Mouse (Mus musculus): ENCODE results near the gene Rgl2.
A peak's percentile ranks its signal among the peaks of the same experiment; 100 is the strongest.
"Not testable (repeated sequence)": the region's sequence is repeated elsewhere in the genome, so short reads cannot be mapped to it uniquely, and the experiment has no call there.

The Rgl2 gene

DNA sequence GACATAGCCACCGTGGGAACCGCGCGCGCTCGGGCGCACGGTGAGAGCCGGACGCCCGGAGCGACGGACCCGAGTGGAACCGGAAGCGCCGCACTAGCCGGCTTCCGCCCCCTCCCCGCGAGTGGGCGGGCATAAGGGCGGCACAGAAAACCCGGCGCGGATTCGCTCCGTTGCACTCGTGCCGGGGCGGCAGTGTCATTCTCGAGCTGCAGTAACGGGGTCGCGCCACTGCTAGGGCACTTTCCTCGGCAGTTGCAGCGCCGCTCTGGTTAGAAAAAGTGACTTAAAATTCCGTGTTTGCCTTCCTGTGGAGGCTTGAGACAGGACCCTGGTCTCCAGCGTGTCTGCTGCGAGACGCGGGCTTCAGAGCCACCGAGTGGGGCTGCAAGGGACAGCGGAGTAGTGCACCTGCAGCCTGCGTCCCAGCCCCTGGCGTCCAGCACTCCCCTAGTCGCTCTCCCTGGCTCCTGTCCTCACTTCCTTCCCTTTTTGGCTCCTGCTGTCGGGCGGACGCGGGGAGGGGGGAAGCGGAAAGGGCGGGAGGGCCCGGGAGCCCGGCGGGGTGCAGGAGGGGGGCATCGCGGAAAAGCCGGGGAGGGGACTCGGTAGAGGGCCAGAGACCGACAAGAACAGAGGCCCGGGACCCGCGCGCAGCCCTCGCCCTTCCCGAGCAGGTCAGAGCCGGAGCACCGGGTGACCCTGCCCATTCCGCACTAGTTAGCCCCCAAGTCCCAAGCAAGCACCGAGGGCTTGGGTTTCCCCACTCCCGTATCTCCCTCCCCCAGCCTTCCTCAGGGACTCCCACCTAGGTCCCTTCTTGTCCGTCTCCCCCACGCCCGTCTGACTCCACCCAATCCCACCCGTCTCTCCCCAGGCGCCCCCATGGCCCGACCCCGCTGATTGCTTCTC lies at the start of gene Rgl2:
Gene Rgl2 (plus strand): TSS at position 173 of the 909 bp plus-strand sequence.
- H3K27me3 ChIP-seq (ENCODE audit: control insufficient read depth, insufficient read depth, low read length, poor library complexity, severe bottlenecking), result no peaks in the 10 kb centered on the region
- peak; percentile 95 for DNase-seq (ENCODE audit: low read depth, low spot score)
- H3K36me3 ChIP-seq (ENCODE audit: control insufficient read depth, insufficient read depth, low read length, poor library complexity, severe bottlenecking), result peaks cover 18% of the 10 kb centered on the region

DNA sequence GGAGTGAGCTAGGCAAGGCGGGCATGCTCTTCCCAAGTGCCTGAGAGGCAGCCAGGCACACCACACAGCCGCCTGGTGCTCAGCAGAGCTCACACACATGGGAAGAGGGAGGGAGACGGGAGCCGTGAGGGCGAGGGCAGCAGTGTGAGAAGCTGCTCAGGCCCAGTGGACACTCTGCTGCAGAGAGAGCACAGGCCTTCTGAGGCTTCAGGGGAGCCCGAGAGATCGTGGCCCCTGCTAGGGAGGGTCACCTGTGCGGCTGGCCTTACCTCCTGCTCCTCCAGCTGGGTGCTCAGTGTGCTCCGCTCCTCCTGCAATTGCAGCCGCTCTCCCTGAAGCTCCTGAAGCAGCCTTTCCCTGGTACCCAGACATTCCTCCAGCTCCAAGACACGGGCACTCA lies 45.0 kb upstream of the Rgl2 start:
- not testable (repeated sequence) for DNase-seq (ENCODE audit: low read depth, low spot score); H3K36me3 ChIP-seq (ENCODE audit: control insufficient read depth, insufficient read depth, low read length, poor library complexity, severe bottlenecking); H3K27me3 ChIP-seq (ENCODE audit: control insufficient read depth, insufficient read depth, low read length, poor library complexity, severe bottlenecking)

DNA sequence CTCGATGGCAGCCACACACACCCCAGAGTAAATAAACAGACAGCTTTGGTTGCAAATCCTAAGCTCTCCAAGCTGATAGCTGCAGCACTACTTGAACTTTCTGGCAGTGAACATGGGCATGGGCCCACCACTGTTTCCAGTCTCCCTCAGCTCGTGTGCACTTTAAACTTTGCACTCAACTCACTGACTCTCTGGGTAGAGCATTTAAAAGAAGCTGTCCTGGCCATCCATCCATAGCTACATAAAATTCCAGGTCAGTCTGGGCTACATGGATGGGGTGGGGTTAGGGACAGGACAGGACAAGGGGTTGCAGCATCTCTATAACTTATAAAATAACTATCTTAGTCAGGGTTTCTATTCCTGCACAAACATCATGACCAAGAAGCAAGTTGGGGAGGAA lies 41.5 kb upstream of the Rgl2 start:
- not testable (repeated sequence) for H3K27me3 ChIP-seq (ENCODE audit: control insufficient read depth, insufficient read depth, low read length, poor library complexity, severe bottlenecking); H3K36me3 ChIP-seq (ENCODE audit: control insufficient read depth, insufficient read depth, low read length, poor library complexity, severe bottlenecking); DNase-seq (ENCODE audit: low read depth, low spot score)

DNA sequence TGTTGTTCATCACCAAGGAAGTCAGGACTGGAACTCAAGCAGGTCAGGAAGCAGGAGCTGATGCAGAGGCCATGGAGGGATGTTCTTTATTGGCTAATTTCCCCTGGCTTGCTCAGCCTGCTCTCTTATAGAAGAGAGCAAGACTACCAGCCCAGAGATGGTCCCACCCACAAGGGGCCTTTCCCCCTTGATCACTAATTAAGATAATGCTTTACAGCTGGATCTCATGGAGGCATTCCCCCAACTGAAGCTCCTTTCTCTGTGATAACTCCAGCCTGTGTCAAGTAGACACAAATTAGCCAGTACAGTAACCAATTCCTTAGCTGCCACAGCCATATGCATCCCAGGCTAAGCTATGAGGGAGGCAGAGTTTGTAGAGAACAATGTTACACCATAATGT lies 41.1 kb upstream of the Rgl2 start:
- not testable (repeated sequence) for H3K36me3 ChIP-seq (ENCODE audit: control insufficient read depth, insufficient read depth, low read length, poor library complexity, severe bottlenecking); H3K27me3 ChIP-seq (ENCODE audit: control insufficient read depth, insufficient read depth, low read length, poor library complexity, severe bottlenecking); DNase-seq (ENCODE audit: low read depth, low spot score)

DNA sequence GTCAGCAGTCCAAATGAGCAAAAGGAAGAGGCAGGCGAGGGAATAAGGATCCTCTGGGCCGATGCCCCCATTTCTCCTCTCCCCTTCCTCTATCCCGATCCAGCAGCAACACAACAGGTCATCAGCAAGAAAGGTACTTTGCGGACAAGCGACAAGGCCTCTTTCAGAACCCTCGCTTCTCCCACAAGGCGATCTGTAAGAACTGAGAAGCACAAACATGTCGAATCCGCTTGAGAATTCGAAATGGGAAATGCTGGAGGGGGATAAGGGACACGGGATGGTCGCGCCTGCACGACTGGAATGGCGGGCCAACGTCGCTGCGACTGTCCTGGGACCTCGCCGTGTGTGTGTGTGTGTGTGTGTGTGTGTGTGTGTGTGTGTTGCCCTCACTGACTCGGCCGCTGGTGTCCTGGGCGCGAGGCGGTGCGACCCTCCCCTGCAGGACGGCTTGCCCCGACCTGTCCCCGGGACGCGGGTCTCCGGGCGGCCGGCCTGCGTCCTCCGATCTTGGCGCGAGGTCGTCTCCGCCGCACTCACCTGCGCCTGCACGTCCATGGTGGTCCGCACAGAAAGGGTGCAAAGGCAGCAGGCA lies 39.3 kb upstream of the Rgl2 start:
- not testable (repeated sequence) for H3K27me3 ChIP-seq (ENCODE audit: control insufficient read depth, insufficient read depth, low read length, poor library complexity, severe bottlenecking); H3K36me3 ChIP-seq (ENCODE audit: control insufficient read depth, insufficient read depth, low read length, poor library complexity, severe bottlenecking); DNase-seq (ENCODE audit: low read depth, low spot score)

DNA sequence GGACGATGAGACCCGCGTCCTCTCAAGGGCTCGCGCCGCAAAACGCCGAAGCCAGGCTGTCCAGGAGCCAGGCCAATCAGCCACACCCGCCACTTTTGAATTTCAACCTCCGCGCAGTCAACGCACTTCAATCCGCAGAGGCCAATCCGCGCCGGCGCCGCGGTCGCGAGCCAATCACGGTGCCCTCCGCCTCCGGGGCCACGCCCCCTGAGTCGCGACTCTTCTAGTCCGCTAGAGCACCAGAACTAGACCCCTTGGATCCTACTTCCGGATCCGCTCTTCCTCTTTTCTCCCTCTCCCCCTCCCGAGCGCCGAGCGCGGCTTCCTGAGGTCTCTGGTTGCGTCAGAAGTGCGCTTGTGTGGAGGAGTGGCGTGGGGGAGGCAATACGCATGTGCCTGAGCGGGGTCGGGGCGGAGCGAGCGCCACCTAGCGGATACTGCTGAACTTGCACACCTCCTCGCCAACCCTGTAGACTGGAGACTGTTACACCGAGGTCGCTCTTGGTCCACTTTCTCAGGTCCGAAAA lies 38.7 kb upstream of the Rgl2 start, which contains the start of gene Kifc1:
Gene Kifc1 (minus strand): TSS at position 129 of the 527 bp plus-strand sequence.
- peak; percentile 100 for DNase-seq (ENCODE audit: low read depth, low spot score)
- Histone ChIP-seq H3K27me3 (ENCODE audit: control insufficient read depth, insufficient read depth, low read length, poor library complexity, severe bottlenecking) (no peaks in the 10 kb centered on the region), H3K36me3 (ENCODE audit: control insufficient read depth, insufficient read depth, low read length, poor library complexity, severe bottlenecking) (no peaks in the 10 kb centered on the region)

DNA sequence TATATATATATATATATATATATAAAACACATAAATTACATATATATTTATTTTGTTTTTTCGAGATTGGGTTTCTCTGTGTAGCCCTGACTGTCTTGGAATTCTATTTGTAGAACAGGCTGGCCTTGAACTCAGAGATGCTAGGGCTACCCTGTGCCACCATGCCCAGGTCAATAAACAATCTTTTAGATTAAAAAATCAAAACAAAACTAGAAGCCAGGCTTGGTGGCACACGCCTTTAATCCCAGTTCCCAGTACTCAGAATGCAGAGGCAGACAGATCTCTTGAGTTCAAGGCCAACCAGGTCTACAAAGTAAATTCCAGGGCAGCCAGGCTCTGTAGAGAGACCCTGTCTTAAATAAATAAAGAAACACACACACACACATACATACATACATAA lies 38.0 kb upstream of the Rgl2 start:
- Histone ChIP-seq H3K36me3 (ENCODE audit: control insufficient read depth, insufficient read depth, low read length, poor library complexity, severe bottlenecking) (no peaks in the 10 kb centered on the region), H3K27me3 (ENCODE audit: control insufficient read depth, insufficient read depth, low read length, poor library complexity, severe bottlenecking) (no peaks in the 10 kb centered on the region)
- no peak for DNase-seq (ENCODE audit: low read depth, low spot score)

DNA sequence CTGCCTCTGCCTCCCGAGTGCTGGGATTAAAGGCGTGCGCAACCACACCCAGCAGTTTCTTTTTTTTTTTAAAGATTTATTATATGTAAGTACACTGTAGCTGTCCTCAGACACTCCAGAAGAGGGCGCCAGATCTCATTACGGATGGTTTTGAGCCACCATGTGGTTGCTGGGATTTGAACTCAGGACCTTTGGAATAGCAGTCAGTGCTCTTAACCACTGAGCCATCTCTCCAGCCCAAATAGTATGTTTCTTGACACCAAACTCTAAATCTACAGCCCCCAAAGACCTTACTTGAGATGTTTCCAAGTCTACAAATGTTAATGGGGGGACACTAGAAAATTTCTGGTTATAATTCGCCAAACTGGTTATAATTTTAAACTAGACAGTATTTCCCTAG lies 37.5 kb upstream of the Rgl2 start:
- H3K27me3 ChIP-seq (ENCODE audit: control insufficient read depth, insufficient read depth, low read length, poor library complexity, severe bottlenecking); DNase-seq (ENCODE audit: low read depth, low spot score); H3K36me3 ChIP-seq (ENCODE audit: control insufficient read depth, insufficient read depth, low read length, poor library complexity, severe bottlenecking): not testable (repeated sequence)

DNA sequence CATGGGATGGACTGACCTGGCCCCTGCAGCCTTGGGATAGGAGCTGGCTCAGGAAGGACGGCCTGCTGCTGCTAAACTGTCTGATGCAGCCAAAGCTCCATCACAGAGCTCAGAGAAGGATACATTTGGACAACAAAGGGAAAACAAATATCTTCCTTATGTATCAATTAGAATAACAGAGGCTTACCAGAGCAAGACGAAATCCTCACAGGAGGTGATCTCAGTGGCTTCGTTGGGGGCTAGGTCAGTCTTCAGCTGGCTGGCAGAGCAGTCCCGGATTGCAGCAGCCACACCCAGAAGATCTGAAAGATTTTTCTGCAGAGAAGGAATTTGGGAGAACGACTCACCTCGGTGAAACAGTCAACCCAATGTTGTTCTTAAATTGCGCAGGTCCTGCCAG lies 36.9 kb upstream of the Rgl2 start:
- Histone ChIP-seq H3K27me3 (ENCODE audit: control insufficient read depth, insufficient read depth, low read length, poor library complexity, severe bottlenecking) (no peaks in the 10 kb centered on the region), H3K36me3 (ENCODE audit: control insufficient read depth, insufficient read depth, low read length, poor library complexity, severe bottlenecking) (no peaks in the 10 kb centered on the region)
- DNase-seq (ENCODE audit: low read depth, low spot score), result no peak

DNA sequence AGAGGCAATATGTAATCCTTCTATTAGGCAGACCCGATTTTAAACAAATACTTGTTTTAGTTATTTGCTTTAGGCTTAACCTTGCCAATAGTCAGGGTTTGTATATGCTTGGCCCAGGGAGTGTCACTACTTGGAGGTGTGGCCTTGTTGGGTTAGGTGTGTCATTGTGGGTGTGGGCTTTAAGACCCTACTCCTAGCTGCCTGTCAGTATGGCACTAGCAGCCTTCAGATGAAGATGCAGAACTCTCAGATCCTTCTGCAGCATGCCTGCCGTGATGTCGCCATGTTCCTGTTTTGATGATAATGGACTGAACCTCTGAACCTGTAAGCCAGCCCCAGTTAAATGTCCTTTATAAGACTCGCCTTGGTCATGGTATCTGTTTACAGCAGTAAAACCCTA lies 36.3 kb upstream of the Rgl2 start:
- DNase-seq (ENCODE audit: low read depth, low spot score); H3K27me3 ChIP-seq (ENCODE audit: control insufficient read depth, insufficient read depth, low read length, poor library complexity, severe bottlenecking); H3K36me3 ChIP-seq (ENCODE audit: control insufficient read depth, insufficient read depth, low read length, poor library complexity, severe bottlenecking): not testable (repeated sequence)

DNA sequence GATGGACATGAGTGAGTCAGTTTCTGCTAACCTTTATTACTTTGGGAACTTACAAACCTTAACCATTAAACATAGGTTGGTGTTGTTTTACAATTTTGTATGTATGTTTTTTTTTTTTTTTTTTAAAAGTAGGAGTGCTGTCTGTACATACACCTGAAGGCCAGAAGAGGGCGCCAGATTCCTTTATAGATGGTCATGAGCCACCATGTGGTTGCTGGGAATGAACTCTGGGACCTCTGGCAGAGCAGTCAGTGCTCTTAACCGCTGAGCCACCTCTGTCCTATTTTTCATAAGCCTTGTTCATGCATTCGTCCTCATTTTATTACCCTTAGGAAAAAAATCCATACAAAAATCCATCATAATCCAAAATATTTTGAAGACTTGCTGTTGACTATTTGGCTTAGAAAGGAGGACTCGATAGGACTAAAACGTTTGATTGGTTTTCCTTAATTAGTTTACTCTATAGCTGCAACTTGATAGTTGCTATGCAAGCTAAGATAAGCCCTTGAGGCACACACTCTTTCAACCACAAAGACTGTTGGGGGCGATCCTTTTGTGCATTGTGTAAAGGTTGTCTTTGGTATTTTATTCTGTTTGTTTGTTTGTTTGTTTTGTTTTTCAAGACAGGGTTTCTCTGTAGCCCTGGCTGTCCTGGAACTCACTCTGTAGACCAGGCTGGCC lies 32.1 kb upstream of the Rgl2 start:
- peak; percentile 90 for DNase-seq (ENCODE audit: low read depth, low spot score)
- no peaks in the 10 kb centered on the region for H3K27me3 ChIP-seq (ENCODE audit: control insufficient read depth, insufficient read depth, low read length, poor library complexity, severe bottlenecking)
- H3K36me3 ChIP-seq (ENCODE audit: control insufficient read depth, insufficient read depth, low read length, poor library complexity, severe bottlenecking), result no peaks in the 10 kb centered on the region

DNA sequence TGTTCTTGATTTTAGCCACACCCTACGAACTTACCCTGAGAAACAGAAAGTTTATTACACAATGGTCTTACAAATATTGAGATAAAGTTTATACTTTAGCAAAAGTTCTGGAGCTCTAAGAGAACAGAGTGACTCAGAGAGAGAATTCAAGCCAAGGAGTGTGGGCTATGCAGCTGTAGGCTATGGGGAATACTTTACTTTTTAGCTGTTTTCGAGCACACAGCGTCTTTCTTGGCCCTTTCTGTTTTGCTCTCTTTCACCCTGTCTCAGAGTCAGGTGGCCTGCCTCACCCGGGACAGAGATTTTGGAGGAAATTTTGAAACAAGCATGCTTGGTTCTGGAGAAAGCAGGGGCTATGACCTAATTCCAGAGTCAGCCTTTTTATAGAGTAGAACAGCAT lies 31.1 kb upstream of the Rgl2 start:
- not testable (repeated sequence) for DNase-seq (ENCODE audit: low read depth, low spot score); H3K36me3 ChIP-seq (ENCODE audit: control insufficient read depth, insufficient read depth, low read length, poor library complexity, severe bottlenecking); H3K27me3 ChIP-seq (ENCODE audit: control insufficient read depth, insufficient read depth, low read length, poor library complexity, severe bottlenecking)

DNA sequence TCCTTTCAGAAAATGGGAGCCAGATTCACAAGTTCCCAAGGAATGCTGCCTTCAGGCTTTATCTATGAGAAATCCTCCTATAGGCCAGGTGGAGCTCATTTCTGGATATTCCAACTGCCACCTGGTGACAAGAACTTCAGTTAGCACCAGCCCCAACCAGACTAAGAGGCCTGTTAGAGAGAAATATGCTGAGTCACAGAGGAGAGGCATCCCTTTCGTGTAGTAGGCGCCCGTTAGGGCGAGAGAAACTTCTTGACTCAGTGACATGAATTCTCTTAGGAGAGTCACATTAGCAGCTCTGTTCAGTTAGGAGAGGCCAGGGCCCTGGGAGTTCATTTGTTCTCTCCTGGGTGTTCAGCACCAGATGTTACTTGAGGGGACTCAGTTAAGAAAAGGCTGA lies 29.7 kb upstream of the Rgl2 start:
- H3K27me3 ChIP-seq (ENCODE audit: control insufficient read depth, insufficient read depth, low read length, poor library complexity, severe bottlenecking), result no peaks in the 10 kb centered on the region
- no peaks in the 10 kb centered on the region for H3K36me3 ChIP-seq (ENCODE audit: control insufficient read depth, insufficient read depth, low read length, poor library complexity, severe bottlenecking)
- no peak for DNase-seq (ENCODE audit: low read depth, low spot score)

DNA sequence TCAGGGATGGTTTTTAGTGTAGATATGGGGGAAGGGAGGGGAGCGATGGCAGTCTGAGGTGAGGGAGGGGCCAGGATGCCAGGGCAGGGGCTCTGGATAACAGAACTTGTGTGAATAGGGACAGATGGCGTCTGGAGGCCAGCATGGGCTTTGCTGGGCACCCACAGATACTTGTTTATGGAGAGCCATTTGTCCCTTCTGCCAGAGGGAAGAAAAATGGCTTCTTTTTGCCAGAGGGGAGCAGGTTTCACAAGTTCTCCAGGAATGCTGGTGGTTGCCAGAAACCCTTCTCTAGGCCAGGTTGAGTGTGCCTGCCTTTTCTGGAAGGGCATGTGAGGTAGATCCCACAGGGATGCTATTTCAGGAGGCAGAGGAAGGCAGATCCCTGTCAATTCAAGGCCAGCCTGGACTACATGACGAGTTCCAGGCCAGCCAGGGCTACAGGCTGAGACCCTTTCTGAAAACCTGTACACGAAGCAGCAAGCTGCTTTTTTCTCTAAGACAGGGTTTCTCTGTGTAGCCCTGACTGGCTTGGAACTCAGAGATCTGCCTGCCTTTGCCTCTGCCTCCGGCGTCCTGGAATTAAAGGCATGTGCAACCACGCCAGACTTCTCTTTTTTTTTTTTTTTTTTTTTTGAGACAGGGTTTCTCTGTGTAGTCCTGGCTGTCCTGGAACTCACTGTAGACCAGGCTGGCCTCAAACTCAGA lies 28.9 kb upstream of the Rgl2 start:
- no peaks in the 10 kb centered on the region for H3K27me3 ChIP-seq (ENCODE audit: control insufficient read depth, insufficient read depth, low read length, poor library complexity, severe bottlenecking)
- DNase-seq (ENCODE audit: low read depth, low spot score), result no peak

More for the DNA sequence above, 28.9 kb upstream of the Rgl2 start:
- no peaks in the 10 kb centered on the region for H3K36me3 ChIP-seq (ENCODE audit: control insufficient read depth, insufficient read depth, low read length, poor library complexity, severe bottlenecking)
